Mouse (Mus musculus): ENCODE measurements around the gene Gm47996. TPM values are rescaled to one million over a fixed set of nuclear protein-coding genes. Genes with fewer than 3 reads are reported as not detected.

Gm47996 gene
- polyA plus RNA-seq (2017; shearing (Covaris generic)): not detected

GRCm38 (mm10) chr1:151209824-151210355 is at the start of gene Gm47996:
TSS of gene Gm47996 (plus strand) at chr1:151210131.

GRCm38 (mm10) chr1:151182266-151182665 is 27.7 kb upstream of the Gm47996 start, which contains the start of gene Gm47985:
TSS of gene Gm47985 (plus strand) at chr1:151182537.

GRCm38 (mm10) chr1:151192075-151192474 is 17.9 kb upstream of the Gm47996 start, which contains the start of gene Gm8947:
TSS of gene Gm8947 (plus strand) at chr1:151192376.

GRCm38 (mm10) chr1:151198120-151198519 is 11.8 kb upstream of the Gm47996 start, which contains the start of gene Gm47995:
TSS of gene Gm47995 (plus strand) at chr1:151198448.

GRCm38 (mm10) chr1:151203818-151204217 is 6.1 kb upstream of the Gm47996 start, which contains the start of gene 3110040M04Rik:
TSS of gene 3110040M04Rik (plus strand) at chr1:151204121.

Other genes starting within 250 kb of the Gm47996 start
- gene Hmcn1, start 216.7 kb upstream of the Gm47996 start, polyA plus RNA-seq (2017; shearing (Covaris generic)): 0.14 TPM
- not detected for gene Gm47985, start 27.6 kb upstream of the Gm47996 start, polyA plus RNA-seq (2017; shearing (Covaris generic))
- not detected for gene Gm8947, start 17.8 kb upstream of the Gm47996 start, polyA plus RNA-seq (2017; shearing (Covaris generic))
- not detected for gene Gm47995, start 11.7 kb upstream of the Gm47996 start, polyA plus RNA-seq (2017; shearing (Covaris generic))
- gene 3110040M04Rik, start 6.0 kb upstream of the Gm47996 start, polyA plus RNA-seq (2017; shearing (Covaris generic)): not detected
- gene Ivns1abp, start 134.3 kb downstream of the Gm47996 start, polyA plus RNA-seq (2017; shearing (Covaris generic)): 338 TPM
- gene Swt1, start 218.3 kb downstream of the Gm47996 start, polyA plus RNA-seq (2017; shearing (Covaris generic)): 40.3 TPM
- 59.2 TPM for gene Trmt1l, start 218.4 kb downstream of the Gm47996 start, polyA plus RNA-seq (2017; shearing (Covaris generic))

Measured in naive thymus-derived CD4-positive, alpha-beta T cell, adult 5 months (primary cell).